Mouse (Mus musculus) lung, postnatal 0 days (tissue): ENCODE data around the gene Fam102a. TPM values are rescaled to one million over a fixed set of nuclear protein-coding genes. Genes with fewer than 3 reads are reported as not detected.

Source experiments
- ATAC-seq: fragments of 200-750 bp; cut with Nextera tagmentation; 2 replicates; pipeline ENCODE4 v1.8.0; 2017; ENCODE audit warnings: moderate library complexity
- DNase-seq: peaks from one replicate; pipeline ENCODE4 v3.0.0-alpha.2; 2016; ENCODE audit warnings: low spot score
- H3K27ac ChIP-seq: fragments of 300-500 bp; sonication (generic); 2 replicates; pipeline ENCODE4 v1.5.1; 2014; ENCODE audit warnings: antibody characterized with exemption, mild to moderate bottlenecking, low read length, mixed read lengths
- H3K27me3 ChIP-seq: fragments of 300-500 bp; sonication (generic); replicated peaks from 2 replicates; pipeline ENCODE4 v1.6.1; 2014; ENCODE audit warnings: low read length, mixed read lengths; ENCODE audit not compliant: insufficient read depth
- H3K36me3 ChIP-seq: fragments of 300-500 bp; sonication (generic); 2 replicates; pipeline ENCODE4 v1.6.1; 2014; ENCODE audit warnings: low read length, mixed read lengths; ENCODE audit not compliant: insufficient read depth
- H3K4me1 ChIP-seq: fragments of 300-500 bp; sonication (generic); 2 replicates; pipeline ENCODE4 v1.6.1; 2014; ENCODE audit warnings: antibody characterized with exemption, low read depth, low read length, mixed read lengths; ENCODE audit not compliant: insufficient read depth
- H3K4me2 ChIP-seq: fragments of 300-500 bp; sonication (generic); replicated peaks from 2 replicates; pipeline ENCODE4 v1.6.1; 2014; ENCODE audit warnings: low read depth, mild to moderate bottlenecking, low read length, moderate library complexity, mixed read lengths
- H3K4me3 ChIP-seq: fragments of 300-500 bp; sonication (generic); 2 replicates; pipeline ENCODE4 v1.5.1; 2014; ENCODE audit warnings: low read depth, low read length
- H3K9ac ChIP-seq: fragments of 300-500 bp; sonication (generic); replicated peaks from 2 replicates; pipeline ENCODE4 v1.6.1; 2014; ENCODE audit warnings: low read depth, mild to moderate bottlenecking
- H3K9me3 ChIP-seq: fragments of 300-500 bp; sonication (generic); 2 replicates; pipeline ENCODE4 v1.6.1; 2016; ENCODE audit warnings: low read length, mixed read lengths
- CTCF ChIP-seq: IDR thresholded peaks from 2 replicates; pipeline ENCODE4 v1.5.1; 2016; ENCODE audit warnings: antibody characterized with exemption, mild to moderate bottlenecking
- EP300 ChIP-seq: IDR thresholded peaks from 2 replicates; pipeline ENCODE4 v1.6.1; 2016; ENCODE audit warnings: antibody characterized with exemption, mild to moderate bottlenecking, control low read depth
- WGBS: fragments of 180-500 bp; shearing (Covaris S2); extraction: QIAGEN DNeasy Blood & Tissue Kit; methylation state at CpG from one replicate; pipeline ENCODE4 v1.1.7; 2014; 5-methylcytosine and 5-hydroxymethylcytosine counted together
- polyA plus RNA-seq: library from polyadenylated mRNA; unstranded; fragments of >200 nt; fragmentation: Nextera tagmentation; extraction: Ambion mirVana; gene quantifications from 2 replicates; pipeline ENCODE4 v1.2.1, GENCODE M21; 2015

The Fam102a gene
- polyA plus RNA-seq, 1 experiment from 2014 or later = 8.0 TPM

DNA sequence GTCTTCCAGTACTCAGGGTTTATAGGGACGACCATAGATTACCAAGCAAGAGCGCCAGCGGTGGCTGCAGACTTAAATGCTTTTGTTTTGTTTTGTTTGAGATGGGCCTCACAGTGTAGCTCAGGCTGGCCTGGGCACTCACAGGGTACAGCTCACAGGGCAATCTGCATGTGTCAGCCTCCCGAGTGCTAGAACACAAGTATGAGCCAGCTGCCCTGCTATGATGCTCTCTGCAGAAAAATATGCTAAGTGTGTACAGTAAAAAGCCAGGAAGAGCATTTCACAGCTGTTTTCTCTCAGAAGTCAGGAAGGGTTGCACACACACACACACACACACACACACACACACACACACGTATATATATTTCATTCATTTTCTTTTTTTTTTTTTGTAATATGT is 34.7 kb upstream of the Fam102a start:
- DNase-seq (no peak), ATAC-seq (no peak)
- 64% methylated on average over 5 of the region's 5 CpGs for WGBS
- no peaks in the 10 kb centered on the region for H3K27me3 ChIP-seq
- no peak overlapping the region for H3K4me2 ChIP-seq
- H3K4me3 ChIP-seq = no peak overlapping the region
- no peaks in the 10 kb centered on the region for H3K36me3 ChIP-seq
- H3K9ac ChIP-seq = no peak overlapping the region
- H3K4me1 ChIP-seq = peaks cover 9% of the 10 kb centered on the region; the same call in 1 of the 2 replicates
- H3K27ac ChIP-seq = no peak overlapping the region
- TF ChIP-seq EP300 = no peak
- no peaks in the 10 kb centered on the region for H3K9me3 ChIP-seq

DNA sequence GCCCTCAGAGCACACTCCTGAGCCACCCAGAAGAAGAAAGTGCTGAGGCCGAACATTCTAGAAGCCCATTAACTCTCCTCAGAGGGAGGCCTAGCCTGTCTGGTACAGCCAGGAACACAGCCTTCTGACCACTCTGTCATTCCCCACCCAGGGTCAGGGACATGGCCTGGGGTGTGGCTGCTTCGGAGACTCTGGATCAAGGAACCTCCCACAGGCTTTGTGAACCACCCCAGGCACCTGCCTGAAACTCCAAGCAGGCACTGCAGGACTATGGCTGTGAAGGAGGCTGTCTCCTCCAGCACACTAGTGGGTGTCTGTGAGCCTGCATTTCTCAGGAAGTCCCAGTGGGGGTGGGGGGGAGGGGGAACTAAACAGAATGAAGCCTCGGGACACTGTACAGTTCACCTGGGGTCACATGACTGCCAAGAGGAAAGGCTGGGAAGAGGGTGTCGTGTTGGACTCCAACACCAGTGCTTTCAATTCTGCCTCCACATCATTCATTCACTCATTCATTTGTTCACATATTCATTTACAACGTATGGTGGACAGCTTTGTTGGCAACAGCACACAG is 33.3 kb upstream of the Fam102a start:
- Histone ChIP-seq H3K4me2 (no peak overlapping the region), H3K9me3 (no peaks in the 10 kb centered on the region), H3K27me3 (no peaks in the 10 kb centered on the region), H3K4me1 (peaks cover 12% of the 10 kb centered on the region; the same call in 1 of the 2 replicates), H3K4me3 (no peak overlapping the region), H3K9ac (no peak overlapping the region), H3K27ac (no peak overlapping the region), H3K36me3 (no peaks in the 10 kb centered on the region)
- ATAC-seq (peak; percentile 24; the same call in 1 of the 2 replicates), DNase-seq (no peak)
- TF ChIP-seq CTCF = no peak
- 48% methylated on average over 5 of the region's 5 CpGs for WGBS

DNA sequence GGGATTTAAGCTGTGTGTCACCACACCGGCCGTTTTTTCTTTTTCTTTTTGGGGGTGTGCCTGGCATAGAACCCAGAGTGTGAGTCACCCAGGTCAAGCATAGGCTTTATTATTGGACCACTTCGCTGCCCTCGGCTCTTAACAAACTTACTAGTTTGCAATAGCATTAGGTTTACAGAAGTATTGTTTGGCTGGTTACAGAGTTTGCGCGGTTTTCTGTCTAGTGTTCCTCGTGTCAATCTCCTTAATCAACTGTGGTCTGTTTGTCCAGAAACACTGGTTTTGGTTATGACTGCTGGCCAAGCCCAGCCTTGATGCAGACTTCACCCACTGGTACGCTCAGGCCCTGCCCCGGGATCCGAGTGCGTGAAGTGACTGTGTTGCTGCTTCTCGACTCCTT is 32.3 kb upstream of the Fam102a start:
- H3K4me2 ChIP-seq = no peak overlapping the region
- DNase-seq (peak; percentile 45), ATAC-seq (peak; percentile 9; the same call in 1 of the 2 replicates)
- H3K4me3 ChIP-seq = no peak overlapping the region
- H3K36me3 ChIP-seq = no peaks in the 10 kb centered on the region
- WGBS = 63% methylated on average over 12 of the region's 12 CpGs
- no peak overlapping the region for H3K27ac ChIP-seq
- no peaks in the 10 kb centered on the region for H3K27me3 ChIP-seq
- no peaks in the 10 kb centered on the region for H3K9me3 ChIP-seq
- no peak overlapping the region for H3K9ac ChIP-seq
- H3K4me1 ChIP-seq = peaks cover 20% of the 10 kb centered on the region
- TF ChIP-seq CTCF (no peak), EP300 (no peak)

DNA sequence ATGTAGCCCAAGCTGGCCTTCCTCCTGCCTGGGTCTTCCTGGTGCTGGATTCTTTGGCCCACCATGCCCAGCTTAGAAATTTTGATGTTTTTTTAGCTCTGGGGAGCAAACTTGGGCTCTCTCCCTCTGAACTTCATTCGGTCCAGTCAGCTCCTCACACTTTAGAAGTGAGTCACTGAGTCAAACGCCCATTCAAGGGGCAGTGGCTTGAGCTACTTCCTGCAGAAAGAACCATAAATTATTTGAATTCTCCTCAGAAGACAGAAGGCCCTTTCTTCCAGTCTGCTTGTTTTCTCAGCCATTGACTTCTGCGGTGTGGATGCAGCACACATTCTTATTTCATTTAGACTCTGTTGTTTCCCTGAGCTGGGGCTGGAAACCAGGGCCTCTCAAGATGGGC is 31.5 kb upstream of the Fam102a start:
- H3K4me3 ChIP-seq = no peak overlapping the region
- H3K9me3 ChIP-seq = no peaks in the 10 kb centered on the region
- TF ChIP-seq EP300 (no peak), CTCF (no peak)
- 28% methylated on average over 3 of the region's 3 CpGs for WGBS
- no peak overlapping the region for H3K27ac ChIP-seq
- H3K9ac ChIP-seq = no peak overlapping the region; the same call in 1 of the 2 replicates
- ATAC-seq = no peak
- no peaks in the 10 kb centered on the region for H3K27me3 ChIP-seq
- DNase-seq = no peak
- no peaks in the 10 kb centered on the region for H3K36me3 ChIP-seq
- no peak overlapping the region for H3K4me2 ChIP-seq
- peaks cover 20% of the 10 kb centered on the region for H3K4me1 ChIP-seq

DNA sequence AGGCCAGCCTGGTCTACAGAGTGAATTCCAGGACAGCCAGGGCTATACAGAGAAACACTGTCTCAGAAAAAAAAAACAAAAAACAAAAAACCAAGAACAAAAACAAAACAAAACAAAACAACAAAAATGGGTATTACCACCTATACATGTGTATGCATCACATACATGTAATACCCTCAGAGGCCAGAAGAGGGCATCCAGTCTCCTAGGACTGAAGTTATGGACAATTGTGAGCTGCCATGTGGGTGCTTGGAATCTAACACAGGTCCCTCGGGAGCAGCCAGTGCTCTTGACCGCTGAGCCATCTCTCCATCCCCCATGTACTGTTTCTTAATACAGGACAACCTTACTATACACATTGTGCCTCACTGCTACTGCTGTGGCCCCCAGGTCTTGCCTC is 29.6 kb upstream of the Fam102a start:
- Histone ChIP-seq H3K4me1 (peaks cover 27% of the 10 kb centered on the region), H3K4me3 (no peak overlapping the region), H3K27ac (no peak overlapping the region), H3K9me3 (no peaks in the 10 kb centered on the region), H3K9ac (no peak overlapping the region), H3K4me2 (no peak overlapping the region), H3K27me3 (no peaks in the 10 kb centered on the region), H3K36me3 (no peaks in the 10 kb centered on the region)
- TF ChIP-seq CTCF = peak; percentile 38
- TF ChIP-seq EP300 = no peak
- DNase-seq (no peak), ATAC-seq (no peak)
- WGBS = 100% methylated on average over 2 of the region's 2 CpGs

DNA sequence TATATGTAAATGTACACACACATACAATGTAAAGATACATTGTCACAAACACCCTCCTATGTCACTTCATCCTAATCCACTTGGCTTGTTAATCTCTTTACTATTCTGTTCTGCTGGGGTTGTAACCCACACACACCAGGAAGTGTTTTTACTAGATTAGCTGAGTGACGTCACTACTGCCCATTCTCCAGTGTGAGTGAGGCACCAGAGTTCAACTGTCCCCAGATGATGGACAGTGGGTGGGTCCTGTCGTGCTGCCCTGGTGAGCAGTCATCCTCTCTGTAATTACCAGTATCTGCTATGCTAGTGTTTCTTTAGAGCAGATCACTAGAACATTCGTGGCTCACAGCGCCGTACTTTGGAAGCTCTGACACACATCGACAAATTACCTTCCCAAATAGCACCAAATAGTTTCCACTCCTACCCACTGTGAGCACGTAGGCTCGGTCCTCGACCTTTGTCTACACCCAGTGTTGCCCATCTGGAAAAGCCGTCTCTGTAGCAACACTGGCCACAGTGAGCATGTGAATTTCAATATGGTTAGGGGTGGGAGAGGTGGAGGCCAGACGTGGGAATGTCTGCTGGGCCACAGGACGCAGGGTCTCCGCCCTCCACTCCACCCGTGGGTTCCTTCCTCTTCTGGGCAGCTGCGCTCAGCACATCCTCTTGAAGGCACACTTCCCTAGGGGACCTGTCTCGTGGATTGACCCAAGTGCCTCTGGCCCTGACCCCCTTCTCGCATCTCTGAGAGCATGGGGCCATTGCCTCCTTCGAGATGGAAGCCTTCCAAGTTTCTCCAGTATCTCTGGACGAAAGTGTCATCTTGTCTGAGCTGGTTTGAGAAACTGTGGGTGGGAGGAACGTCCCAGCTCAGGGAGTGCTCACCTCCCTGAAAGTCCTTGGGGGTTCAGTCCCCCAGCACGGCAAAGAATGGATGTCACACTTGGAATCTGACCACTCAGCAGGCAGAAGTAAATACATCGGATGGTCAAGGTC is 28.2 kb upstream of the Fam102a start:
- no peak for TF ChIP-seq CTCF
- no peak for TF ChIP-seq EP300
- Histone ChIP-seq H3K4me3 (no peak overlapping the region), H3K27me3 (no peaks in the 10 kb centered on the region), H3K4me1 (peaks cover 20% of the 10 kb centered on the region), H3K27ac (peak overlapping the region; percentile 47; the same call in 1 of the 2 replicates), H3K4me2 (no peak overlapping the region), H3K36me3 (no peaks in the 10 kb centered on the region), H3K9ac (no peak overlapping the region), H3K9me3 (no peaks in the 10 kb centered on the region)
- peak; percentile 43 for ATAC-seq
- 33% methylated on average over 22 of the region's 22 CpGs for WGBS
- peak; percentile 50 for DNase-seq
